23 mouse cellular contexts compared by ENCODE assay signal in genomic region chr15:95085962-95086361, GRCm38 (mm10).
DNase-seq lines count a peak whose midpoint lies in the region; ATAC-seq and TF ChIP-seq lines count a peak whose summit lies in the region.
"Had no signal": no experiment of that assay in that cellular context is flagged by ENCODE, and none has a peak within 500 bp of the region (broad histone marks: within the 10 kb centered on the region; RNA-seq: fewer than 3 reads in every experiment).

No protein-coding gene starts in this region.

- no peak overlapping the region for H3K4me2 ChIP-seq in forebrain, postnatal 0 days (ENCODE audit: low read depth)
- H3K4me2 ChIP-seq: forebrain, embryonic 12.5 days; heart, embryonic 11.5 days; hindbrain, embryonic 15.5 days; limb, embryonic 12.5 days; liver, embryonic 11.5 days; midbrain, embryonic 12.5 days; neural tube, embryonic 15.5 days; stomach, embryonic 15.5 days had no signal

- H3K27ac ChIP-seq in forebrain, postnatal 0 days (ENCODE audit: low read depth, low read length), result no peak overlapping the region
- H3K27ac ChIP-seq: forebrain, embryonic 12.5 days; hindbrain, embryonic 15.5 days; limb, embryonic 12.5 days; midbrain, embryonic 12.5 days; neural tube, embryonic 15.5 days; stomach, embryonic 15.5 days had no signal

- H3K4me1 ChIP-seq in forebrain, postnatal 0 days (ENCODE audit: insufficient read depth), result no peaks in the 10 kb centered on the region
- H3K4me1 ChIP-seq: forebrain, embryonic 12.5 days; limb, embryonic 12.5 days; midbrain, embryonic 12.5 days; stomach, embryonic 15.5 days had no signal

- 62% methylated on average over 7 of the region's 7 CpGs for WGBS in forebrain, postnatal 0 days

- no peaks in the 10 kb centered on the region for H3K36me3 ChIP-seq in forebrain, postnatal 0 days (ENCODE audit: insufficient read depth)
- H3K36me3 ChIP-seq: forebrain, embryonic 12.5 days; hindbrain, embryonic 15.5 days; limb, embryonic 12.5 days; midbrain, embryonic 12.5 days; neural tube, embryonic 15.5 days; stomach, embryonic 15.5 days had no signal

- peak; percentile 25 to 41 for DNase-seq in adrenal gland, adult (ENCODE audit: inconsistent age in 2 of 2, low spot score in 1 of 2)
- no peak for DNase-seq in adrenal gland, adult 8-10 months
- peak; percentile 16 for DNase-seq in adrenal gland, postnatal 14 days
- DNase-seq in cerebellum, adult 18-20 months, result peak; percentile 57 to 59
- peak; percentile 61 to 69 for DNase-seq in cerebellum, postnatal 14 days
- no peak for DNase-seq in forebrain, postnatal 0 days
- DNase-seq in MN1 (ENCODE audit: low spot score), result no peak
- DNase-seq: heart, adult 11 months; kidney, adult 8-10 months; kidney, postnatal 14 days; lung, adult 18-20 months; right cerebral cortex, adult 18-20 months; right cerebral cortex, postnatal 4 days; thymus, postnatal 4 days had no signal

- no peaks in the 10 kb centered on the region for H3K27me3 ChIP-seq in forebrain, postnatal 0 days (ENCODE audit: insufficient read depth, low read length)
- H3K27me3 ChIP-seq: forebrain, embryonic 12.5 days; hindbrain, embryonic 15.5 days; limb, embryonic 12.5 days; midbrain, embryonic 12.5 days; neural tube, embryonic 15.5 days; stomach, embryonic 15.5 days had no signal

- ATAC-seq in erythroid progenitor cell, adult 5-6 weeks (replicated peaks; ENCODE audit: low FRiP score, poor library complexity, severe bottlenecking), result no peak
- no peak for ATAC-seq in forebrain, postnatal 0 days

- H3K9ac ChIP-seq in forebrain, postnatal 0 days, result no peak overlapping the region
- H3K9ac ChIP-seq: forebrain, embryonic 12.5 days; hindbrain, embryonic 15.5 days; limb, embryonic 12.5 days; midbrain, embryonic 12.5 days; neural tube, embryonic 15.5 days; stomach, embryonic 15.5 days had no signal

- H3K4me3 ChIP-seq in forebrain, postnatal 0 days (ENCODE audit: low read depth, low read length), result no peak overlapping the region
- H3K4me3 ChIP-seq: forebrain, embryonic 12.5 days; hindbrain, embryonic 15.5 days; limb, embryonic 12.5 days; midbrain, embryonic 12.5 days; neural tube, embryonic 15.5 days; stomach, embryonic 15.5 days had no signal

- no peak for TF ChIP-seq CTCF in forebrain, postnatal 0 days (IDR thresholded peaks at IDR 0.05; ENCODE audit: low read depth)

- no peaks in the 10 kb centered on the region for H3K9me3 ChIP-seq in forebrain, postnatal 0 days (ENCODE audit: low read length)
- H3K9me3 ChIP-seq: forebrain, embryonic 12.5 days; hindbrain, embryonic 15.5 days; limb, embryonic 12.5 days; midbrain, embryonic 12.5 days; neural tube, embryonic 15.5 days; stomach, embryonic 15.5 days had no signal

Comparison
In these comparisons a context has a peak if more than half of its experiments do, and no peak if none do; other contexts are left out.
1. DNase-seq: peak in adrenal gland, adult (2 of 2), adrenal gland, postnatal 14 days (single experiment), cerebellum, adult 18-20 months (2 of 2) and cerebellum, postnatal 14 days (2 of 2); none in adrenal gland, adult 8-10 months (single experiment), forebrain, postnatal 0 days (single experiment) and MN1 (single experiment).